Mouse (Mus musculus) hindbrain, postnatal 0 days (tissue): ENCODE measurements around the gene Amph. TPM values are rescaled to one million over a fixed set of nuclear protein-coding genes. Genes with fewer than 3 reads are reported as not detected.

Source experiments
- ATAC-seq: fragments of 200-750 bp; cut with Nextera tagmentation; 2 replicates; pipeline ENCODE4 v1.8.0; 2017; ENCODE audit warnings: mild to moderate bottlenecking, moderate TSS enrichment, moderate library complexity
- DNase-seq: peaks from one replicate; pipeline ENCODE4 v3.0.0-alpha.2; 2015; ENCODE audit warnings: low spot score
- H3K27ac ChIP-seq: fragments of 300-500 bp; sonication (generic); 2 replicates; pipeline ENCODE4 v1.5.1; 2014; ENCODE audit warnings: mild to moderate bottlenecking
- H3K27me3 ChIP-seq: fragments of 300-500 bp; sonication (generic); 2 replicates; pipeline ENCODE4 v1.6.1; 2014; ENCODE audit warnings: low read length, mixed read lengths; ENCODE audit not compliant: insufficient read depth
- H3K36me3 ChIP-seq: fragments of 300-500 bp; sonication (generic); 2 replicates; pipeline ENCODE4 v1.6.1; 2014; ENCODE audit warnings: low read length, mixed read lengths; ENCODE audit not compliant: insufficient read depth
- H3K4me1 ChIP-seq: fragments of 300-500 bp; sonication (generic); 2 replicates; pipeline ENCODE4 v1.6.1; 2014; ENCODE audit warnings: antibody characterized with exemption, low read length, mixed read lengths; ENCODE audit not compliant: insufficient read depth
- H3K4me2 ChIP-seq: fragments of 300-500 bp; sonication (generic); 2 replicates; pipeline ENCODE4 v1.6.1; 2014; ENCODE audit warnings: low read depth, mild to moderate bottlenecking, low read length, moderate library complexity, mixed read lengths
- H3K4me3 ChIP-seq: fragments of 300-500 bp; sonication (generic); 2 replicates; pipeline ENCODE4 v1.5.1; 2014; ENCODE audit warnings: low read length
- H3K9ac ChIP-seq: fragments of 300-500 bp; sonication (generic); replicated peaks from 2 replicates; pipeline ENCODE4 v1.6.1; 2014; ENCODE audit warnings: mild to moderate bottlenecking, low read length, moderate library complexity, mixed read lengths
- H3K9me3 ChIP-seq: fragments of 300-500 bp; sonication (generic); 2 replicates; pipeline ENCODE4 v1.6.1; 2016; ENCODE audit warnings: low read length, mixed read lengths
- CTCF ChIP-seq: IDR thresholded peaks from 2 replicates; pipeline ENCODE4 v1.5.1; 2016; ENCODE audit warnings: antibody characterized with exemption, control low read depth, low read depth
- WGBS: fragments of 180-500 bp; shearing (Covaris S2); extraction: QIAGEN DNeasy Blood & Tissue Kit; methylation state at CpG from one replicate; pipeline ENCODE4 v1.1.7; 2014; 5-methylcytosine and 5-hydroxymethylcytosine counted together
- polyA plus RNA-seq: library from polyadenylated mRNA; unstranded; fragments of >200 nt; fragmentation: Nextera tagmentation; extraction: Ambion mirVana; gene quantifications from 2 replicates; pipeline ENCODE4 v1.2.1, GENCODE M21; 2015
- total RNA-seq: library from RNA; depleted of rRNA; stranded (reverse); fragments of >200 nt; gene quantifications from 2 replicates; pipeline ENCODE4 v1.2.3, GENCODE M21; 2014; rRNA removed

Amph gene
- total and polyA plus RNA-seq, 2 experiments from 2014 or later: 65.1 to 114 TPM

GRCm38 (mm10) chr13:19178351-19178750 is 230.3 kb downstream of the Amph start:
- Histone ChIP-seq H3K36me3 (no peaks in the 10 kb centered on the region), H3K9ac (no peak overlapping the region), H3K4me1 (no peaks in the 10 kb centered on the region), H3K27ac (no peak overlapping the region), H3K4me3 (no peak overlapping the region), H3K4me2 (no peak overlapping the region), H3K27me3 (no peaks in the 10 kb centered on the region), H3K9me3 (no peaks in the 10 kb centered on the region)
- 92% methylated on average over 5 of the region's 5 CpGs for WGBS
- TF ChIP-seq CTCF: no peak
- no peak for ATAC-seq
- DNase-seq: no peak

GRCm38 (mm10) chr13:19182259-19182658 is 234.3 kb downstream of the Amph start:
- Histone ChIP-seq H3K4me3 (no peak overlapping the region), H3K4me1 (no peaks in the 10 kb centered on the region), H3K27me3 (no peaks in the 10 kb centered on the region), H3K27ac (no peak overlapping the region), H3K9me3 (no peaks in the 10 kb centered on the region), H3K36me3 (no peaks in the 10 kb centered on the region), H3K9ac (no peak overlapping the region), H3K4me2 (no peak overlapping the region)
- WGBS: 81% methylated on average over 8 of the region's 8 CpGs
- ATAC-seq (no peak), DNase-seq (no peak)
- no peak for TF ChIP-seq CTCF

- Histone ChIP-seq H3K36me3 (no peaks in the 10 kb centered on the region), H3K4me3 (no peak overlapping the region), H3K4me1 (no peaks in the 10 kb centered on the region), H3K4me2 (no peak overlapping the region), H3K27me3 (no peaks in the 10 kb centered on the region), H3K9me3 (no peaks in the 10 kb centered on the region), H3K9ac (no peak overlapping the region), H3K27ac (no peak overlapping the region)
- ATAC-seq (no peak), DNase-seq (no peak)
- TF ChIP-seq CTCF: no peak
- 75% methylated on average over 6 of the region's 6 CpGs for WGBS
These were observed 242.0 kb downstream of the Amph start for GRCm38 (mm10) chr13:19190052-19190451.

GRCm38 (mm10) chr13:19194803-19195202 is 246.8 kb downstream of the Amph start:
- H3K9ac ChIP-seq: no peak overlapping the region
- H3K9me3 ChIP-seq: no peaks in the 10 kb centered on the region
- no peaks in the 10 kb centered on the region for H3K4me1 ChIP-seq
- ATAC-seq (no peak), DNase-seq (no peak)
- H3K27ac ChIP-seq: no peak overlapping the region
- no peaks in the 10 kb centered on the region for H3K36me3 ChIP-seq
- TF ChIP-seq CTCF: no peak
- H3K4me3 ChIP-seq: no peak overlapping the region
- no peaks in the 10 kb centered on the region for H3K27me3 ChIP-seq
- 89% methylated on average over 4 of the region's 4 CpGs for WGBS
- H3K4me2 ChIP-seq: no peak overlapping the region

GRCm38 (mm10) chr13:19195456-19195855 is 247.5 kb downstream of the Amph start:
- 50% methylated on average over 1 of the region's 1 CpGs for WGBS
- no peak overlapping the region for H3K27ac ChIP-seq
- ATAC-seq: no peak

More at GRCm38 (mm10) chr13:19195456-19195855, 247.5 kb downstream of the Amph start:
- no peaks in the 10 kb centered on the region for H3K9me3 ChIP-seq
- no peak for DNase-seq
- no peak overlapping the region for H3K4me2 ChIP-seq
- no peaks in the 10 kb centered on the region for H3K36me3 ChIP-seq
- H3K4me3 ChIP-seq: no peak overlapping the region
- H3K9ac ChIP-seq: no peak overlapping the region
- H3K27me3 ChIP-seq: no peaks in the 10 kb centered on the region
- TF ChIP-seq CTCF: no peak
- no peaks in the 10 kb centered on the region for H3K4me1 ChIP-seq

Other genes starting within 250 kb of the Amph start
- gene Vps41, start 230.9 kb upstream of the Amph start, total RNA-seq: 85.8 and 89.4 TPM in 2 replicates
- 90.5 and 91.1 TPM in 2 replicates for gene Vps41, start 230.9 kb upstream of the Amph start, polyA plus RNA-seq